Mouse (Mus musculus) heart, postnatal 0 days (tissue): ENCODE results near the gene Ankrd13c. TPM values are rescaled to one million over a fixed set of nuclear protein-coding genes. Genes with fewer than 3 reads are reported as not detected.
A peak's percentile ranks its signal among the peaks of the same experiment; 100 is the strongest.

Source experiments
- ATAC-seq: fragments of 200-750 bp; cut with Nextera tagmentation; 2 replicates; pipeline ENCODE4 v1.8.0; 2017; ENCODE audit warnings: low read depth, moderate number of reproducible peaks, moderate library complexity; ENCODE audit not compliant: insufficient read depth
- DNase-seq: peaks from one replicate; pipeline ENCODE4 v3.0.0-alpha.2; 2016; ENCODE audit warnings: low spot score
- H3K27ac ChIP-seq: fragments of 300-500 bp; sonication (generic); 2 replicates; pipeline ENCODE4 v1.5.1; 2014; ENCODE audit warnings: low read depth, mild to moderate bottlenecking
- H3K27me3 ChIP-seq: fragments of 300-500 bp; sonication (generic); 2 replicates; pipeline ENCODE4 v1.6.1; 2014; ENCODE audit warnings: low read length, mixed read lengths; ENCODE audit not compliant: control insufficient read depth, insufficient read depth
- H3K36me3 ChIP-seq: fragments of 300-500 bp; sonication (generic); replicated peaks from 2 replicates; pipeline ENCODE4 v1.6.1; 2014; ENCODE audit warnings: low read length, mixed read lengths; ENCODE audit not compliant: control insufficient read depth, insufficient read depth
- H3K4me1 ChIP-seq: fragments of 300-500 bp; sonication (generic); 2 replicates; pipeline ENCODE4 v1.6.1; 2014; ENCODE audit warnings: antibody characterized with exemption; ENCODE audit not compliant: control insufficient read depth, insufficient read depth
- H3K4me2 ChIP-seq: fragments of 300-500 bp; sonication (generic); 2 replicates; pipeline ENCODE4 v1.6.1; 2014; ENCODE audit warnings: low read depth, mild to moderate bottlenecking, low read length, moderate library complexity
- H3K4me3 ChIP-seq: fragments of 300-500 bp; sonication (generic); 2 replicates; pipeline ENCODE4 v1.5.1; 2014; ENCODE audit warnings: low read depth, low read length
- H3K9ac ChIP-seq: fragments of 300-500 bp; sonication (generic); replicated peaks from 2 replicates; pipeline ENCODE4 v1.6.1; 2014; ENCODE audit warnings: low read depth, low read length, mixed read lengths
- H3K9me3 ChIP-seq: fragments of 300-500 bp; sonication (generic); replicated peaks from 2 replicates; pipeline ENCODE4 v1.6.1; 2016; ENCODE audit warnings: low read length; ENCODE audit not compliant: control insufficient read depth
- CTCF ChIP-seq: IDR thresholded peaks from 2 replicates; pipeline ENCODE4 v1.5.1; 2016; ENCODE audit warnings: antibody characterized with exemption, control low read depth, low read depth
- EP300 ChIP-seq: IDR thresholded peaks from 2 replicates; pipeline ENCODE4 v1.6.1; 2016; ENCODE audit warnings: antibody characterized with exemption, low read depth
- WGBS: fragments of 180-500 bp; shearing (Covaris S2); extraction: QIAGEN DNeasy Blood & Tissue Kit; methylation state at CpG from one replicate; pipeline ENCODE4 v1.1.7; 2014; 5-methylcytosine and 5-hydroxymethylcytosine counted together
- polyA plus RNA-seq: library from polyadenylated mRNA; unstranded; fragments of >200 nt; fragmentation: Nextera tagmentation; extraction: Ambion mirVana; gene quantifications from 2 replicates; pipeline ENCODE4 v1.2.1, GENCODE M21; 2015
- total RNA-seq: library from RNA; depleted of rRNA; stranded (reverse); fragments of >200 nt; gene quantifications from 2 replicates; pipeline ENCODE4 v1.2.3, GENCODE M21; 2014; ENCODE audit warnings: low replicate concordance

The Ankrd13c gene
- total and polyA plus RNA-seq, 2 experiments from 2014 or later: 13.5 to 18.4 TPM

GRCm38 (mm10) chr3:157912155-157912554, 34.9 kb upstream of the Ankrd13c start:
- H3K27ac ChIP-seq: no peak overlapping the region
- 86% methylated on average over 2 of the region's 2 CpGs for WGBS
- TF ChIP-seq EP300: no peak
- H3K9me3 ChIP-seq: no peaks in the 10 kb centered on the region
- no peaks in the 10 kb centered on the region for H3K4me1 ChIP-seq
- H3K36me3 ChIP-seq: no peaks in the 10 kb centered on the region
- no peak overlapping the region for H3K9ac ChIP-seq
- ATAC-seq: no peak
- H3K4me2 ChIP-seq: no peak overlapping the region
- H3K27me3 ChIP-seq: no peaks in the 10 kb centered on the region
- H3K4me3 ChIP-seq: no peak overlapping the region
- no peak for DNase-seq

GRCm38 (mm10) chr3:157916336-157916735, 30.7 kb upstream of the Ankrd13c start:
- WGBS: 86% methylated on average over 4 of the region's 4 CpGs
- ATAC-seq (no peak), DNase-seq (no peak)

GRCm38 (mm10) chr3:157921376-157921775, 25.7 kb upstream of the Ankrd13c start:
- H3K36me3 ChIP-seq: no peaks in the 10 kb centered on the region
- ATAC-seq: no peak
- 79% methylated on average over 2 of the region's 2 CpGs for WGBS

More at GRCm38 (mm10) chr3:157916336-157916735, 30.7 kb upstream of the Ankrd13c start:
- TF ChIP-seq EP300 (no peak), CTCF (no peak)
- no peaks in the 10 kb centered on the region for H3K36me3 ChIP-seq
- no peaks in the 10 kb centered on the region for H3K27me3 ChIP-seq
- no peak overlapping the region for H3K27ac ChIP-seq
- H3K4me3 ChIP-seq: no peak overlapping the region
- H3K4me1 ChIP-seq: no peaks in the 10 kb centered on the region
- no peak overlapping the region for H3K9ac ChIP-seq
- no peak overlapping the region for H3K4me2 ChIP-seq
- no peaks in the 10 kb centered on the region for H3K9me3 ChIP-seq

GRCm38 (mm10) chr3:157923268-157923835, 23.7 kb upstream of the Ankrd13c start:
- H3K9me3 ChIP-seq: no peaks in the 10 kb centered on the region
- H3K36me3 ChIP-seq: no peaks in the 10 kb centered on the region
- H3K27me3 ChIP-seq: no peaks in the 10 kb centered on the region
- DNase-seq (no peak), ATAC-seq (no peak)
- no peak overlapping the region for H3K9ac ChIP-seq
- 90% methylated on average over 3 of the region's 3 CpGs for WGBS
- H3K4me2 ChIP-seq: no peak overlapping the region
- no peak overlapping the region for H3K4me3 ChIP-seq
- no peaks in the 10 kb centered on the region for H3K4me1 ChIP-seq
- no peak overlapping the region for H3K27ac ChIP-seq
- no peak for TF ChIP-seq EP300
- no peak for TF ChIP-seq CTCF

More at GRCm38 (mm10) chr3:157921376-157921775, 25.7 kb upstream of the Ankrd13c start:
- DNase-seq: no peak
- H3K4me3 ChIP-seq: no peak overlapping the region
- H3K9me3 ChIP-seq: no peaks in the 10 kb centered on the region
- H3K27ac ChIP-seq: no peak overlapping the region
- H3K9ac ChIP-seq: no peak overlapping the region
- TF ChIP-seq EP300: no peak
- TF ChIP-seq CTCF: no peak
- no peaks in the 10 kb centered on the region for H3K4me1 ChIP-seq
- H3K27me3 ChIP-seq: no peaks in the 10 kb centered on the region
- H3K4me2 ChIP-seq: no peak overlapping the region

- DNase-seq (peak; percentile 86), ATAC-seq (peak; percentile 100)
- H3K27ac ChIP-seq: no peak within 1 kb of the TSS
- peak within 1 kb of the TSS; percentile 36; the same call in 1 of the 2 replicates for H3K9ac ChIP-seq
- H3K27me3 ChIP-seq: no peaks in the 10 kb centered on the region
- peak within 1 kb of the TSS; percentile 50 for H3K4me3 ChIP-seq
- no peaks in the 10 kb centered on the region for H3K4me1 ChIP-seq
- under 1% methylated on average over 30 of the region's 30 CpGs for WGBS
- no peaks in the 10 kb centered on the region for H3K36me3 ChIP-seq
- TF ChIP-seq CTCF (0 out of 2 replicates have a peak, but pooled peaks have one; percentile 8), EP300 (no peak)
- H3K4me2 ChIP-seq: peak within 1 kb of the TSS; percentile 90
- no peaks in the 10 kb centered on the region for H3K9me3 ChIP-seq
Measured at GRCm38 (mm10) chr3:157924692-157925328, 22.2 kb upstream of the Ankrd13c start, which contains the start of gene Cth. Cth (minus strand) TSS chr3:157925077.
